Mouse (Mus musculus) kidney, postnatal 14 days (tissue): Measurements from ENCODE around the gene Myadm.
"Not testable (repeated sequence)": the region's sequence is repeated elsewhere in the genome, so short reads cannot be mapped to it uniquely, and the experiment has no call there.

Experiments
- DNase-seq: peaks from one replicate; pipeline ENCODE4 v3.0.0; 2022; ENCODE audit warnings: mixed read lengths

The Myadm gene

DNA sequence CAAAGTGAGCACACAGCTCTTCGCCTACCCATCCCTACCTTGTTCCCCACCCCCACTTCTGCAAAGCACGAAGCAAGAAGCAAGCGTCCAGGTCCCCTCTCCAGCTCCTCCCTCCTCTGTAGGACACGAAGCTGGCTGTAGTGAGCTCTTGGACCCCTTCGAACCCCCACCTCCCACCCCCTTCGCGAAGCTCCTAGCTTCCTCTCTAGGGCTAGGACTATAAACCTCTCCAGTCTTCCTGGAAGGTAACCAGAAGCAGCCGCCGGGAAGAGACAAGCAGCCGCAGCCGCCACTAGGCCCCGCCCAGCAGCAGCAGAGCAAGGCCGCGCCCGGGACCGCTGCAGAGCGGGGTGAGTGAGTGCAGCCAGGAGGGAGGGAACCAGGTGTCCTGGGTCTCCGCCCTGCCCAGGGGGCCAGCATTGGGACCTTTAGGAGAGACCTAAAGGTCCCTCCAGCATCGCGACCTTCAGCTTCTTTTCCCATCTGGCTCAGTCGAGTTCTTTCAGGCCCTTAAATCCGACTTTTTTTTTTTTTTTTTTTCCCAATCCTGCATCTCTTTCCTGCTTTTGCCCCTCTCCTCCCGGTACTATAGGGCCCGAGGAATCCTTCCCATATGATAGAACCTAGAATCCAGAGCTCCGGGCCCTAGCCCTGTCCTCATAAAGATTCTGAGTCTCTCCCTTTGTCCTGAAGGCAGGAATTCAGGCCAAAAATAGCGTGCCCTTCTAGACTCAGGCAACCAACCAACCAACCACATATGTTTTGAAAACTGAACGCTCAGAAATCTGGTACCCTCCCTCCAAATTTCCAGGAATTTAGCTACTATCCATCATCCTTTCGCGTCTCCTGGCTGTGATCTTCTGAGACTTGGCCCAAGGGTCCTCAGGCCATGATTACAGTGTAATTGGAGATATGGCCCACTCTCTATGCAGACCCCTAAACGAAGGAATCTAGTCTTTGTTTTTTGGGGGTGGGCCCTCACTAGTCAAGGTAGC, at the start of gene Myadm, which contains the start of gene Prkcg:
Gene Myadm (plus strand): TSS at position 105 of the 995 bp plus-strand sequence.
Gene Prkcg (plus strand): TSS at position 204 of the 995 bp plus-strand sequence.
- DNase-seq = peak; percentile 85

DNA sequence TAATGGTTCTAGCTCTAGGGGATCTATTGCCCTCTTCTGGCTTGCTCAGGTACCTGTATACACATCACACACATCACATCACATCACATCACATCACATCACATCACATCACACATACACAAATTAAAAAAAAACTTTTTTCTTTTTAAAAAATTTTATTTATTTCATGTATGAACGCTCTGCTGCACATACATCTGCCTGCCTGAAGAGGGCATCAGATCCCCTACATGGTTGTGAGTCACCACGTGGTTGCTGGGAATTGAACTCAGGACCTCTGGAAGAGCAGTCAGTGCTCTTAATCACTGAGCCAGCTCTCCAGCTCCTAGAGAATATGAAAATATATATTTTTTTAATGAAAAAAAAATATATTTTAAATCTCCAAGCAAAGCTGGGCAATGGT, 49.7 kb upstream of the Myadm start:
- no peak for DNase-seq

DNA sequence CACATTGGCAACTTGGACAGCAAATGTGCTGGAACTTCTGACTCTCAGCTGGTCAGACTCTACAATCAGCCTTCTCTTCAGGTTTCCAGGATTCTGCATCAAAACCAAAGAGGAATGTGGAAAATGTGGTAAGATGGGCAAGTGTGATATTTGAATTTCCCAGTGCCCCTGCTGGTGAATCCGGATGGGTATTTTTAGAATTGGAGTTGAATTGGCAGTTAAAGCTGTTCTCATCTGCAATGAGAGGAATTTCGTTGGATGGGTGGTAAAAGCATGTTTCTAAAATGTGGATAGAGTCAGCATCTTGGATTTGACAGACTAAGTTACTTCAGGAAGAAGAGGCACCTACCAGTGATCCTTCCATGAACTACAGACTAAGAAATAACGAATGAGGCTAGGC, 28.2 kb upstream of the Myadm start:
- DNase-seq = no peak

DNA sequence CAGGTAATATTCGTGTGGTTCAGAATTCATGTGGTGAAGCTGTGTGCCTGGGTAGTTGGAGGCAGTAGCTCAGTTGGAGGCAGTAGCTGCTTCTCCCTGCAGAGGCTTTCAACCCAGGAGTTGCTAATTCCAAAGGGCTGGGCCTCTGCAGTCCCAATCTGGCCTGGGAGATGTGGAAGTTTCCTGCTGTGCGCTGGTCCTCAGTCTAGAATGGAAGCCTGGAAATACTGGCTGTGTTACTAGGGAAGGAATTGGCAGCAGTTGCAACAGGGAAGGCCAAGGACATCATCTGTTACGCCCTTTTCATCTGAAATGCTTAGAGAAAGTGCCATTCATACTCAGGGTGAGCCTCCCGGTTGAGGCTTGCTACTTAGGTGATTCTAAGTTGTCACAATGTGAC, 27.4 kb upstream of the Myadm start:
- no peak for DNase-seq

DNA sequence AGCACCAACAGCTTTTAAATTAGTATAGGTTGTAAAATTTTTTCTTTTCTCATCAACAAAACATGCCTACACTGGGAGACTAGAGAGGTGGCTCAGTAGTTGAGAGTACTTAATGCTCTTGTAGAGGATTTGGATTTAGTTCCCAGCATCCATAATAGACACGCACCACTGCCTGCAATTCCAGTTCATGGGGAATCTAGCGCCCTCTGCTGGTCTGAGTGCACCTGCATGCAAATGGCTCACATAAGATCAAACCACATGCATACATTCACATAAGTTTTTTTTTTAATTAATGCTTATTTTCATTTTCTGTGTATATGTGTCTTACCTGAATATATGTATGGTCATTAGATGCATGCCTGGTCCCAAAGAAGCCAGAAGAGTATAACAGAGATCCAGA, 26.1 kb upstream of the Myadm start:
- peak; percentile 25 for DNase-seq

DNA sequence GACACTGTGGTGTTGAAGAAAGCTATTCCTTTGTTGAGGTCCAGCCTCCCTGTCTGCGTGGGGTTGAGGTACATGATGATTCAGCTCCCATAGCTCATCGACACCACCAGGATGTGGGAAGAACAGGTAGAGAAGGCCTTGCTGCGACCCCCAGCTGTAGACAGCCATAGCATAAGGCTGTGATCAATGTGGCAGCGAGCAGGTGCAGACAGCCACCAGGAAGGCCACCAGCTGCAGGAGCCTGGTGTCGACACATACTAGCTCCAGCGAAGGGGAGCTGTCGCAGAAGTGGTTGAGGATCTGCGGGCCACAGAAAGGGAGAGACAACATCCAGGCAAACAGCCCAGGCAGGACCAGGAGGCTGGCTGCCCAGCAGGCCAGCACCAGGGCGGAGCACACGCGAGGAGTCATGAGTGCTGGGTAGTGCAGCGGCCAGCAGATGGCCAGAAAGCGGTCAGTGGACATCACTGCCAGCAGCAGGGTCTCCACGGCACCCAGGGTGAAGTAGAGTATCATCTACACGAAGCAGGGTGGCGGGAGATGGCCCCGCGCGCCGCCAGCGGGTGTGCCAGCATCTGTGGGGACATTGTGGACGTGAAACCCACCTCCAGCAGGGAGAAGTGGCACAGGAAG, 24.4 kb upstream of the Myadm start:
- DNase-seq = no peak

DNA sequence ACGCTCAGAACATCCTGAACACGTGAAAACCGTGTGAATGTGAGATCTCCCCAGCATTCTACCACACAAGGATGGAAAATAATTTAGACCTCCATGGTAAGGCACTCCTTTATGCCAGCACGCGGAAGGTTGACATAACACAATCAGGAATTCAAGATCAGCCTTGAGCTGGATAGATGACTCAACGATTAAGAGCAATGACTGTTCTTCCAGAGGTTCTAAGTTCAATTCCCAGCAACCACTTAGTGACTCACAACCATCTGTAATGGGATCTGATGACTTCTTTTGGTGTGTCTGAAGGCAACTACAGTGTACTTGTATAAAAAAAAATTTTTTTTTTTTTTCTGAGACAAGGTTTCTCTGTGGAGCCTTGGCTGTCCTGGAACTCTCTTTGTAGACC, 23.6 kb upstream of the Myadm start:
- DNase-seq = no peak

DNA sequence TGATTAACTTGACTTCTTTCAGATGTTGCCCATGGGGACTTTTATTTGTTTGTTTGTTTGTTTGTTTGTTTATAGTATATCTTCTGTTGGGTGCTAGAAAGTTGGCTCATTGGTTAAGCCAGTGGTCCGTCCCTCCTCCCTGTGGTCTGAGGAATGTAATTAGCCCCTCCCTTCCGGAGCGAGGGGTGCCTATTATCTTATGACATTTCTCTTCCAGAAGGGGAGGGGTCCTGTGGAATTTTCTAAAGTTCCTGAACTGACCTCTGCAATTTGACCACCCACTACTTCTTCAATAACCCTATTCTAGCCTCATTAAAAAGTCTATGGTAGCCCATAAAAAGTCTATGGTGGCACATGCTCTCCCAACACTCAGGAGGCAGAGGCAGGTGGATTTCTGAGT, 21.6 kb upstream of the Myadm start:
- no peak for DNase-seq

DNA sequence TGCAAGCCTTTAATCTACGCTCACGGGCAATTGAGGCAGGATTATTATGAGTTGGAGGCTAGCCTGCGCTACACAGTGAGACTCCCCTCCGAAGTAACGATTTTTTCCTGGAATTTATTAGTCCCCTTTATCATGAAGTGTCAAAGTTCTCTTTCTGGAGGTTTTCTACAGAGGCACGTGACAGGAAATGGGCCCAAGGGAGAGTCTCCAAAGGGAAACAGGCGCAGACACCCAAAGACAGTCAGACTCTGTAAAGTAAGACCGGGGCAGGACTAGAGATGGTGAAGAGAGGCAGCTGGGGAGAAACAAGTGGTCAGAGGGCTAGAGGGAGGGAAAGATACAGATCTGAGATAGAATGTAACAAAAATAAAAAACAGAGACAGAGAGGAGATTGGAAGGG, 21.0 kb upstream of the Myadm start:
- DNase-seq = no peak

DNA sequence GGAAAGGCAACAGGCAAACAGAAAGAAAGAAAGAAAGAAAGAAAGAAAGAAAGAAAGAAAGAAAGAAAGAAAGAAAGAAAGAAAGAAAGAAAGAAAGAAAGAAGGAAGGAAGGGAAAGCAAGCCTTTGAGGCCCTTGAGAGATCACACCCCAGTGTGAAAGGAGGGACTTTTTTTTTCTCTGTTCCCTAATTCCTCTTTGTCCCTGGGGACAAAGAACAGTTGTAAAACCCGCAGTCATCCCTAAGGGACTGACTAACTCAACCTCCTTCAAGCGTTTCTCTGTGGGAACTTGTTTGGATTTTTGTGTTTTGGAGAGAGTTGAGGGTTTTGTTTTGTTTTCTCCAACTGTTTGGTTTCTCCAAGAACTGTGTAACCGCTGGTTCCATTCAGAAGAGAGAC, 20.6 kb upstream of the Myadm start:
- DNase-seq = no peak

DNA sequence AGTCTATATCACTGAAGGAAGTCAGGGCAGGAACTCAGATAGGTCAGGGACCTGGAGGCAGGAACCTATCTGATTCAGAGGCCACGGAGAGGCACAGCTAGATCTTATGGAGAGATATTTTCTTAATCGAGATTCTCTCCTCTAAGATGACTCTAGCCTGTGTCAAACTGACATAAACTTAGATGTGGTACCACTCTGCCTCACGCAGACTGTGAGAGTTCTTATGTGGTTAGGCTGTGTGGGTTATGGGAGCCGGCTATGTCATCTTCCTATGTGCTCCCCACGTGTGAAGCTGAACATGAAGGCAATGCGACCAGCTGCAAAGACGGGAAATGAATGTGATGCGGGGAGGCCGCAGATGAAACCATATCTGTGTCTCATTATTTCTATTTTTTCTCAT, 16.7 kb upstream of the Myadm start:
- no peak for DNase-seq

DNA sequence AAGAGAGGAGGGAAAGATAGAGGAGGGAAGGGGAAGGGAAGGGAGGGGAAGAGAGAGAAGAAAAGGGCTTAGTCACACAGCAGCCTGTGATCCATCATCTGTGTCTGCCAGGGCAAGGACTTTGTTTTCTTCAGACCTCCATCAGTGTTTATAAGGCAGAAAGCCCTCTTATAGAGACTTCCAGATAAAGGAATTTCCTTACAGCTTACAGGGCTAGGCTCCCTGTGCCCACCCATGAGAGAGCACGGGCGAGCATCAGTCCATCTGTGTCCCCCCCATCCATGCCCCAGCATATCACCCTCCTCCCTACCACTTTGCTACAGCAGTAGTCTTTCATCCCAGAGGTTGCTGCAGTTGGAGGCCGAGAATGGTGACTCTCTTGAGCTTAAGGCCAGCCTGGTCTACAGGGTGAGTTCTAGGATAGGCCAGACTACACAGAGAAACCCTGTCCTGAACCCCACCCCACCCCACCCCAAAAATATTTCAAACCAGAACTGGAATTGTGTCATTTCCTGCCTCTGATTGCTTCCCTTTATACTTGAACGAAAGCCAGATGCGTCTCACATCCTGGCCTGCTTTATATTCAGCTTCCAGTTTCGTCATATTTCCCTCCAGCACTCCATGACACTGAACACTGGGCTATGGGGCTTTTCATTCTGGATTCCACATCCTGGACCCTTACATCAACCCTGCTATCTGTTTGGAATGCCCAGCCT, 13.3 kb upstream of the Myadm start:
- peak; percentile 38 for DNase-seq

DNA sequence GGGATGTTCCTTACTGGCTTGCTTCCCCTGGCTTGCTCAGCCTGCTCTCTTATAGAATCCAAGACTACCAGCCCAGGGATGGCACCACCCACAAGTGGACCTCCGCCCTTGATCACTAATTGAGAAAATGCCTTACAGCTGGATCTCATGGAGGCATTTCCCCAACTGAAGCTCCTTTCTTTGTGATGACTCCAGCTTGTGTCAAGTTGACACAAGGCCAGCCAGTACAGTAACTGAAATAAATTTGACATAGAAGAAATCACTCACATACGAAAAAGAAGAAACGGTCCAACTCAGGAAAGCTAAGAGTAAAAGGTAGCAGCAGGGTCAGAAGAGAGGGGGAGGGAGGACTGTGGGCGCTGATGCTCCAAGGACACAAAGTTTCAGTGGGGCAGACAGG, 12.1 kb upstream of the Myadm start:
- DNase-seq = not testable (repeated sequence)

DNA sequence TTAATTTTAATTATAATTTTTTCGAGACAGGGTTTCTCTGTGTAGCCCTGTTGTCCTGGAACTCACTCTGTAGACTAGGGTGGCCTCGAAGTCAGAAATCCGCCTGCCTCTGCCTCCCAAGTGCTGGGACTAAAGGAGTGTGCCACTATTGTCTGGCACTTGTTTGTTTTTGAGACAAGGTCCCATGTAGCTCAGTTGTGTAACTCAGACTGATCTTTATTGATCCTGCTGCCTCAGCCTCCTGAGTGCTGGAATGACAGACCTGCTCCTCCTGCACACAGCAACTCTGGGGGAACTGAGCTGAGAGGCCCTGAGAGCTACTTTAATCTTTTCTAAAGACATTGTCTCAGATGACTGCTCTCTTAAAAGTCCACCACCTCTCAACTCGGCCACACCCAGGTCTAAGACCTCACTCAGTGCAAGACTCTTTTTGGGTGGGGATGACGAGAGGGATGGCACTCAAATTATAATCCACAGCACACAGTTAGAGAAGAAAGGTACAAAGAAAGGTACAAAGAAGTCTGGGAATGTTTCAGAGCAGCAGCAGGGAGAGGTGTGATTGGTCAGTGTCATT, 8.7 kb upstream of the Myadm start:
- DNase-seq = no peak

DNA sequence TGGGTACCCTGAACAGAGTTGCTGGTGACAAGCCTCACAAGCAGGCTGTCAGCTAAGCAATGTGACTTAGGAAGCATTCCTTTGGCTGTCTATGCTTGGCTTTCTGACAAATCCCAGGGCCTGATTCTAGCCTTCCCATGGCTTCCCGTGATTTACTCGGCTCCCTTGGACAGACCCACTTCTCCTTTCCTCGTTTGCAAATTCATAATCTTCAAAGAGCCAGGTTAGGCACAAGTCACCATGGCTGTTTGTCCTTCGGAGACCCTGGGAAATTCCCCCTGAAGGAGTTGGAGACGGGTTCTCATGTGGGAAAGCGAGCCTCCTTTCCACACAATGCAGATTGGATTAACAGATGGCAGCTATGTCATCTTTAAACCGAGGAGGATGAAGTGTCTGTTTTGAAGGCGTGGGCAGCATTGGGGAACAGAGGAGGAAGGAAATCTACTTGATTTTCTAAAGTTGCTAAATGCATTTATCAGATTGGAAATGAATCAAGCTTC, 8.2 kb upstream of the Myadm start:
- peak; percentile 42 for DNase-seq

DNA sequence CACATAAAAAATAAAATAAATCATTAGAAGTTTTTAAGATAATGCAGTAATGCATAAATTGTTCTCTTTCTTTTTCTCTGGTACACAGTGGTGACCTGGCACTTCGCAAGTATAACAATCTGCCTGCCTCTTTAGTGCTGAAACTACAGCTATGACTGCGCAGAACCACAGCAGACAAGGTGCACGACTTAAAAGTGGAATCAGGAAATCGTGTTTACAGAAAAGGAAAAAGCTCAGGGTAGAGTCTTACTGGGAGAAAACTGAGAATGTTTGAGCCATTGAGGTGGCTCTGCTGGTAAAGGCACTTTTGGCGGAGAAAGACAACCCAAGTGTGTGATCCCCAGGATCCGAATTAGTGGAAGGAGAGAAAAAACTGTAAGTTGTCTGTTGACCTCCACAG, 7.1 kb upstream of the Myadm start:
- no peak for DNase-seq

DNA sequence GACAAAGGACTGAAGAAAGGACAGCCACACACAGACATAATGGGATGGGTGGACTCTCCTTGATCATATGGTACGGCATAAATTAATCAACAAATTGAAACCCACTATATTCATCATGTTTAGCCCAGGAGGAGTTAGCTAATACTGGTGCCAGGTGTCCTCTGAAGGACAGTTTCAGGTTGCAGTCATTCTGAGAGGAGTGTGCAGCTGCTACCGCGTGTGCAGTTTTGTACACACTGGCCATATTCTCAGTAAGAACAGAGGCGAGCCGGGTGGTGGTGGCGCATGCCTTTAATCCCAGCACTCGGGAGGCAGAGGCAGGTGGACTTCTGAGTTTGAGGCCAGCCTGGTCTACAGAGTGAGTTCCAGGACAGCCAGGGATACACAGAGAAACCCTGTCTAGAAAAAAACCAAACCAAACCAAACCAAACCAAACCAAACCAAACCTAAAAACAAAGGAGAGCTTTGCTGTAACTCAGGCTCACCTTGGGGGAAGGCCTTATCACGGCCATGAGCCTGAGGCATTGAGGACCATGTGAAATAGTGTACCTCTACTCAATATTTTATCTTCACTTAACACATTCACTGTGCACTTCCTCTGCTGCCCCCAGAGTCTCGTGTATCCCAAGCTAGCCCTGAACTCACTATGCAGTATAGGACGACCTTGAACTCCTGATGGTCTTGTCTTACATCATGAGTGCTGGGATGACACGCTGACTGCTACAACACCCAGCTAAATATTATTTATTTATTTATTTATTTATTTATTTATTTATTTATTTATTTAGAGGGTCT, 5.6 kb upstream of the Myadm start:
- DNase-seq = no peak

DNA sequence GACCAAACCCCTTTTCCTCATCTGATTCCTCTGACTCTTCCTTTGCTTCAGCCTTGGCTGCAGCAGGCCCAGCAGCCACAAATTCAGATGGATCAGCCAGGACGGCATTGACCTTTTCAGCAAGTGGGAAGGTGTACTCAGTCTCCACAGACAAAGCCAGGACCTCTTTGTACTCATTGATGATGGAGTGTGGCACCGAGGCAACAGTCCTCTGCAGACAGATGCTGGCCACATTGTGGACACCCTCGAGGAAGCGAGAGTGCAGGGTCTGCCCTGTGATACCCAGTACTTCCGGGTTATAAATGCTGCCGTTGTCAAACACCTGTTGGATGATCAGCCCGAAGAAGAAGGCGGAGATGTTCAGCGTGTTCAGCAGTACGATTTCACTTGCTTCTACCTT, 4.3 kb upstream of the Myadm start:
- no peak for DNase-seq

DNA sequence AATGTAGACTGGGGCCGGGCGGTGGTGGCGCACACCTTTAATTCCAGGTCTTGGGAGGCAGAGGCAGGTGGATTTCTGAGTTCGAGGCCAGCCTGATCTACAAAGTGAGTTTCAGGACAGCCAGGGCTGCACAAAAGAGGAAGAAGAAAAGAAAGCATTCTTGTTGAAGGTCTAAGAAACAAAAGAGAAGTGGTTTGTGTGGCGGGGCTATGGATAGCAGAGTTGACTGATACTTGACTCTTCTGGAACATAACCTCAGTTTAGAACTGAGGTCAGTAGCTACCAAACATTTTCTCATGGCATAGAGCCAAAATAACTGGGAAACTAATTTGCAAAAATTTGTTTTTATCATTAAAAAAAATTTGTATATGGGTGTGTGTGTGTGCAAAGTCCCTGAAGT, 2.8 kb upstream of the Myadm start:
- no peak for DNase-seq

DNA sequence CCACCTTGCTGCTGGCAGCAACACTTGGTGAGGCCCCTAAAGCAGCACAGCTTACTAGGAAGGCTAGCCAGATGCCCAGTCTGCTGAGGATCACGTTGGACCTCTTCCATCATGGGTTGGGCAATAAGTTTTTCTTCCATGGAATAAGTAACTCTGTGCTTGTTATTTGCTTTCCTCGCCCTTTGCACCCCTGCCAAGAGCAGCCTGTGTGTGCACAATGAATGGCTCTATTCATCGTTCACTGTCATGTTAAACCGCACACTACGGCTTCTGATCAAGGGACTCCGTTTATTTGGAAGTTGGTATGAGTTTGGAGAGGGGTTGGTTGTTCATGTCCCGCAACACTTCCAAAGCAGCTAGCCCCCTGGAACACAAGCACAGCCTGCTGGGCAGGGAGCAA, 1.7 kb upstream of the Myadm start:
- no peak for DNase-seq

DNA sequence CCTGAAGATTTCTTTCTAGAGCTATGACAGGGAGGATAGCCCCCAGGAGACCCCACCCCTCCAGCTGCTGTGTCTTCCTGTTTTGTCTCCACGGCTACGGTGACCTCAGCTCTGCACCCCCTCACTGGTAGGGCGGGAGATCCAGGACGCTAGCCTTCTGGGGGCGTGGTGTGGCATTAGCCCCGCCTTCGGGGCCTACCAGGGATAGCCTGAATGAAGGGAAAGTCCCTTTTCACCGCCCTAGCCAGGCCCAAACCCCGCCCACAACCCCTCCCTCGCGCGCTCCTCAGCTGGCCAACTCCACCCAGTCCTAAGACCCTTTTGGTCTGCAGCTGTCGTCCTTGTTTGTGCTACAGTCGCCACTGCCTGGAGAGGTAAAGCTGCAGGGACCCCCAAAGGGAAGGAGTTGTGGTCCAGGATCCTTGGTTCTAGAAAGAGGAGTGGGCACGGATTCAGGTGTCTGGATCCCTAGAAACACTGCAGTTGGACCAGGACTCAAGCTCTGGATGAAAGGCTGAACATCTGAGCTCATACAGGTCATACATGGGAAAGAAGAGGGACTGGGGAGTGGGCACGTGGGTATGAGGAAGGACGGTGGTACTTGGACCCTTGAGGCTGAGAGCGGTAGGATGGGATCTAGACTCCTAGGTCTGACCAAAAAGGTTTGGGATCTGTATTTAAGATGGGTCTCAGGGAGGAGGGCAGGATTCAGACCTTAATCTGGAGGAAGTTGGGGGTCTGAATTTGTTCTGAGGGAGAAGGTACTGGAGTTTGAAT, 1.6 kb downstream of the Myadm start:
- DNase-seq = peak; percentile 97
